Mouse (Mus musculus) gastrocnemius, adult 18-20 months (tissue): ENCODE measurements around the gene Scn1a. TPM values are rescaled to one million over a fixed set of nuclear protein-coding genes. Genes with fewer than 3 reads are reported as not detected.

ENCODE experiments used
- DNase-seq: peaks from one replicate; pipeline ENCODE4 v3.0.0; 2021; ENCODE audit warnings: low spot score
- total RNA-seq, 2 experiments: library from RNA; stranded (reverse); gene quantifications; 2 replicates each; pipeline ENCODE4 v1.2.3; 2021

Scn1a gene
- total RNA-seq, 2 experiments from 2014 or later: 0.09 TPM; not detected in 1

DNA sequence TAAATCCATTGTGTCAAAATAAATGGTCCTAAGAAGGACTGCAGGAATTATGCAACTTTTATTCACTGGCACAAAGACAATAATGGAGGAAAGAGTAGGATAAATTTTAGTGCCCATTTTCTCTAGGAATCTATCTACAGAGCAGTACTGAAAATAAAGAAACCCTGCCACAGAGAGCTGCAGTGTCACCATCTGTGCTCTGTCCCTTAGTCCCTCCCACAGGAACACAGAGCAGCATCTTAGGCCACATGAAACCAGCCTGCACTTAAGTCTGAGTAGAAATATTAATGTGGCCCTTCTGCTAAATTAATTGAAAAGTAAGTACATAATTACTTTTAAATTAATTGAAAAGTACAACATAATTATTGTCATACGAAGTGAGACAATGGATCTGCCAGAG, 196.6 kb downstream of the Scn1a start:
- no peak for DNase-seq

DNA sequence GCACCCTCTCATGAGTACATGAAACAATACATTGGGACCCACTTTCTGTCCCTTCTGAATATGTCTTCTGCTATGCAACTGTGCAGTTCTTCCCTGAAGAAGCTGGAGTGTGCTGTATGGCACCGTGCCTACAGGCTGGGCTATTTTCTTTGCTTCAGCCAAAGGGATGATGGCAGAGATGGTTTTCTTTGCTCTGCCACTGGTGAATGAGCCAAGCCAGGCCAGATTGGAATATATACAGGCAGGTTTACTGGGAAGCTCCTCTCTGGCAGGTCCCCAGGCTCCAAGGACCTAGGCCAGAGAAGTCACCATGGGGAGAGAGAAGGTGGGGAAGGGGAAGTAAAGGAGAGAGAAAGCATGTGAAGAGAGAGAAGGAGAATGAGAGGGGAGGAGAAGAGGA, 200.3 kb downstream of the Scn1a start:
- no peak for DNase-seq

DNA sequence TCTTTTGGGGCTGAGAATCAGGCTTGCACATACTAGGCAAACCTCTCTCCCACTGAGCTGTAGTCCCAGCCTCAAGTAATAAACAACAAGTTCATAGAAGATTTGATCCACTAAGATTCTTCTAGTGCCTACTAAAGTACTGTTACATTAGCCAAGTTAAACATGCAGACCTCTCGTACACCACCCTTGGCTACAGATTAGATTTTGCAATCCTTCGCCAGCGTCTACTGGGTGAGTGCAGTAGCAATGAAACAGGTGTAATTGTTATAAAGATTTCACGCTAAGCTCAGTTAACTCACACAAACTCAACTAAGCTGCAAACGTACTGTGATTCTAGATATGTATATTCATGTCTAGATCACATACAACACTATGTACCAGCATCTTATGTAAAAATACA, 201.8 kb downstream of the Scn1a start:
- DNase-seq: no peak

DNA sequence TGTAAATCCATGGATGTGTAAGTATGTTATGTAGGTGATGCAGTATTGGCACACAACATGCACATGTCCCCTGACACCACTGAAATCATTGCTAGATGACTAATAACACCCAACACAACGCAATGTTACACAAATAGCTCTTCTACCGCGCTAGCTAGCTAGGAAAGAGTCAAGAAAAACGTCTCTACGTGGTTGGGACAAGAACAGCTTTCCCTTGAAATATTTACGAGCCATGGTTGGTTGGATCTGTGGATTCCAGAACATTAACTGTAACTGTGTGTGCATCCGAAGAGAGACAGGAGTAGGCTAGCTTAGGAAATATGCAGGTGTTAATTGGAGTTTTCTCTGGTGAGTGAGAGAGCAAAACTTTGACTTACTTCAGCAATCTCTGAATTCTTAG, 219.7 kb downstream of the Scn1a start:
- no peak for DNase-seq

Other genes starting within 250 kb of the Scn1a start
- gene Ttc21b, start 184.2 kb downstream of the Scn1a start, total RNA-seq: 1 to 10 TPM; 1.1 to 1.2 TPM
- not detected for gene Scn9a, start 194.1 kb upstream of the Scn1a start, total RNA-seq